Mouse (Mus musculus) stomach, postnatal 0 days (tissue): ENCODE results near the gene Cdc73. TPM values are rescaled to one million over a fixed set of nuclear protein-coding genes. Genes with fewer than 3 reads are reported as not detected.

Experiments used
- ATAC-seq: fragments of 200-750 bp; cut with Nextera tagmentation; 2 replicates; pipeline ENCODE4 v1.8.0; 2017; ENCODE audit not compliant: low FRiP score, low TSS enrichment
- DNase-seq: peaks from one replicate; pipeline ENCODE4 v3.0.0-alpha.2; 2016; ENCODE audit warnings: low spot score
- H3K27ac ChIP-seq: fragments of 300-500 bp; sonication (generic); replicated peaks from 2 replicates; pipeline ENCODE4 v1.5.1; 2014; ENCODE audit warnings: mild to moderate bottlenecking, control low read depth
- H3K27me3 ChIP-seq: fragments of 300-500 bp; sonication (generic); 2 replicates; pipeline ENCODE4 v1.6.1; 2014; ENCODE audit warnings: low read length; ENCODE audit not compliant: control insufficient read depth, insufficient read depth
- H3K36me3 ChIP-seq: fragments of 300-500 bp; sonication (generic); 2 replicates; pipeline ENCODE4 v1.6.1; 2014; ENCODE audit warnings: low read length, mixed read lengths; ENCODE audit not compliant: control insufficient read depth, insufficient read depth
- H3K4me1 ChIP-seq: fragments of 300-500 bp; sonication (generic); replicated peaks from 2 replicates; pipeline ENCODE4 v1.6.1; 2014; ENCODE audit warnings: antibody characterized with exemption; ENCODE audit not compliant: control insufficient read depth, insufficient read depth
- H3K4me2 ChIP-seq: fragments of 300-500 bp; sonication (generic); replicated peaks from 2 replicates; pipeline ENCODE4 v1.6.1; 2014; ENCODE audit warnings: low read depth, mild to moderate bottlenecking, control low read depth, moderate library complexity
- H3K4me3 ChIP-seq: fragments of 300-500 bp; sonication (generic); 2 replicates; pipeline ENCODE4 v1.5.1; 2014; ENCODE audit warnings: low read depth, low read length, control low read depth
- H3K9ac ChIP-seq: fragments of 300-500 bp; sonication (generic); 2 replicates; pipeline ENCODE4 v1.6.1; 2014; ENCODE audit warnings: mild to moderate bottlenecking, low read length, control low read depth, mixed read lengths
- H3K9me3 ChIP-seq: fragments of 300-500 bp; sonication (generic); 2 replicates; pipeline ENCODE4 v1.6.1; 2016; ENCODE audit warnings: low read length; ENCODE audit not compliant: control insufficient read depth
- CTCF ChIP-seq: IDR thresholded peaks from 2 replicates; pipeline ENCODE4 v1.5.1; 2016; ENCODE audit warnings: antibody characterized with exemption, low read depth, mild to moderate bottlenecking, moderate library complexity
- EP300 ChIP-seq: optimal IDR thresholded peaks from 2 replicates; pipeline ENCODE3; 2016; ENCODE audit warnings: antibody characterized with exemption
- WGBS: fragments of 180-500 bp; shearing (Covaris S2); extraction: QIAGEN DNeasy Blood & Tissue Kit; methylation state at CpG from one replicate; pipeline ENCODE4 v1.1.7; 2014; 5-methylcytosine and 5-hydroxymethylcytosine counted together
- polyA plus RNA-seq: library from polyadenylated mRNA; unstranded; fragments of >200 nt; fragmentation: Nextera tagmentation; extraction: Ambion mirVana; gene quantifications from 2 replicates; pipeline ENCODE4 v1.2.1, GENCODE M21; 2015

Gene Cdc73
- polyA plus RNA-seq, 1 experiment from 2014 or later = 11.8 TPM

GRCm38 (mm10) chr1:143663197-143663596 lies 39.5 kb downstream of the Cdc73 start:
- Histone ChIP-seq H3K27ac (no peak overlapping the region), H3K27me3 (no peaks in the 10 kb centered on the region), H3K4me2 (no peak overlapping the region), H3K9ac (no peak overlapping the region), H3K4me1 (no peaks in the 10 kb centered on the region), H3K36me3 (peaks cover 4% of the 10 kb centered on the region), H3K9me3 (no peaks in the 10 kb centered on the region), H3K4me3 (no peak overlapping the region)
- ATAC-seq = no peak
- WGBS = 96% methylated on average over 2 of the region's 2 CpGs
- TF ChIP-seq EP300 (no peak), CTCF (no peak)
- no peak for DNase-seq

GRCm38 (mm10) chr1:143653646-143654045 lies 49.0 kb downstream of the Cdc73 start:
- no peak overlapping the region for H3K4me3 ChIP-seq
- no peak overlapping the region for H3K4me2 ChIP-seq
- ATAC-seq (no peak), DNase-seq (no peak)
- no peaks in the 10 kb centered on the region for H3K4me1 ChIP-seq
- no peak for TF ChIP-seq EP300
- no peak for TF ChIP-seq CTCF
- H3K9me3 ChIP-seq = no peaks in the 10 kb centered on the region
- H3K36me3 ChIP-seq = 0 out of 2 replicates have a peak, but pooled peaks cover 4% of the 10 kb centered on the region
- H3K27ac ChIP-seq = no peak overlapping the region
- H3K27me3 ChIP-seq = no peaks in the 10 kb centered on the region
- 81% methylated on average over 3 of the region's 3 CpGs for WGBS
- no peak overlapping the region for H3K9ac ChIP-seq

DNA sequence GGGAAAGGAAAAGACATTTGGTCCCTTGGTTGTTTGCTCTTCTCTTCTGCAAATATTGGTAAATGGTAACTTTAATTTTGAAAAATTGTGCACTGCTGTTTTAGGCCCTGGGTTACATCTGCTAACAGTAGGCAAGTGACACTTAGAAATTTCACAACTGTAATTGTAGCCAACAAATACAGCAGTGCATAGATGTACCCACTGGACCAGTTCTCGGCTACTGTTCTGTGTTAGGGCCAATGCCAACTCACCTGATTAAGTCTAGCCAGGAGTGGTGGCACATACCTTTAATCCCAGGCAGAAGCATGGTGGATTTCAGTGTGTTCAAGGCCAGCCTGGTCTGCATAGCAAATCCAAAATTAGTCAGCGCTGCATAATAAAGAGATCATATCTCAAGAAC lies 52.4 kb downstream of the Cdc73 start:
- TF ChIP-seq CTCF (no peak), EP300 (no peak)
- no peak for ATAC-seq

GRCm38 (mm10) chr1:143646219-143646618 lies 56.5 kb downstream of the Cdc73 start:
- H3K27me3 ChIP-seq = no peaks in the 10 kb centered on the region
- no peak overlapping the region for H3K4me3 ChIP-seq
- no peak for TF ChIP-seq EP300
- no peak for TF ChIP-seq CTCF
- no peaks in the 10 kb centered on the region for H3K9me3 ChIP-seq
- DNase-seq (no peak), ATAC-seq (no peak)
- 88% methylated on average over 4 of the region's 4 CpGs for WGBS
- no peaks in the 10 kb centered on the region for H3K36me3 ChIP-seq
- no peak overlapping the region for H3K27ac ChIP-seq
- H3K9ac ChIP-seq = no peak overlapping the region
- no peaks in the 10 kb centered on the region for H3K4me1 ChIP-seq
- H3K4me2 ChIP-seq = no peak overlapping the region

More for the DNA sequence above, 52.4 kb downstream of the Cdc73 start:
- Histone ChIP-seq H3K36me3 (0 out of 2 replicates have a peak, but pooled peaks cover 4% of the 10 kb centered on the region), H3K27ac (no peak overlapping the region), H3K4me2 (no peak overlapping the region), H3K4me1 (no peaks in the 10 kb centered on the region), H3K9ac (no peak overlapping the region), H3K9me3 (no peaks in the 10 kb centered on the region), H3K4me3 (no peak overlapping the region), H3K27me3 (no peaks in the 10 kb centered on the region)
- no peak for DNase-seq
- WGBS = 87% methylated on average over 2 of the region's 2 CpGs

DNA sequence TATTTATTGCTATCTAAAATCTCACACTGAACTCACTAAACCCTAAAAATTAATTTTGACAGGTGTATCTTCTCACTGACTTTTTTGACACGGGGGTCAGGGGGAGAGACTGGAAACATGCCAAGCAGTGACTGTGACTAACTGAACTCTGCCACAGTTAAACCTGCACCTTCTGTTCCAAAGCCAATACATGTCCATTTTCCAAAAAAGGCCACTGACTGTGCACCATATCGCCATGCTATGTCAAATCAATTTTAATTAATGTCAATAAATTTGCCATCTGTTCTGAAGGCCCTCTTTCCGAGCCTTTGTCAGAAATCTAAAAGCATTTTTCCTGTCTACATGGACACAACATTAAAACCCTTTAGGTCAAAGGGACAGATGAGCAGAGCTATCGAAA lies 57.3 kb downstream of the Cdc73 start:
- no peak for ATAC-seq
- TF ChIP-seq CTCF (no peak), EP300 (no peak)
- H3K4me2 ChIP-seq = no peak overlapping the region
- no peaks in the 10 kb centered on the region for H3K4me1 ChIP-seq
- H3K27me3 ChIP-seq = no peaks in the 10 kb centered on the region
- H3K27ac ChIP-seq = no peak overlapping the region
- no peaks in the 10 kb centered on the region for H3K9me3 ChIP-seq
- WGBS = 62% methylated on average over 4 of the region's 4 CpGs
- no peak for DNase-seq
- H3K36me3 ChIP-seq = no peaks in the 10 kb centered on the region
- no peak overlapping the region for H3K4me3 ChIP-seq
- no peak overlapping the region for H3K9ac ChIP-seq

DNA sequence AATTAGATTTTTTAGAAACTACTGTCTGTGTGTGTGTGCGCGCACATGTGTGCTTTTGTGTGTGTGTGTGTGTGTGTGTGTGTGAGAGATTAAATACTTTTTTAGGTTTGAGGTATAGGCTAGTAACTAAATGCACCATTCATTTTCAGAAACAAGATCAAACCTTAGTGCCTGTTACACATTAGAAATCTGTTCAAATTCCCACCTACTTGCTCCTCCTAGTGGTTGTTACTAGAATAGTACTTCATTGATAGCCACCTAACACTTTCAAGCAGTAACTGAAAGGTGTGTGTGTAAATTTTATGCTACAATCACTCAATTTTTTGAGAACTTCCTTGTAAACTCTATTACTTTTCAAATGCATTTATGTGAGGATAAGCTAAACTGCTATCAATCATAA lies 58.5 kb downstream of the Cdc73 start:
- DNase-seq (no peak), ATAC-seq (no peak)
- no peaks in the 10 kb centered on the region for H3K36me3 ChIP-seq
- no peak overlapping the region for H3K27ac ChIP-seq
- H3K9me3 ChIP-seq = no peaks in the 10 kb centered on the region
- WGBS = 94% methylated on average over 2 of the region's 2 CpGs
- no peak overlapping the region for H3K9ac ChIP-seq
- no peak overlapping the region for H3K4me3 ChIP-seq
- H3K27me3 ChIP-seq = no peaks in the 10 kb centered on the region
- no peak overlapping the region for H3K4me2 ChIP-seq
- H3K4me1 ChIP-seq = no peaks in the 10 kb centered on the region
- no peak for TF ChIP-seq EP300
- TF ChIP-seq CTCF = peak; percentile 81
